Mouse (Mus musculus) testis, postnatal 14 days (tissue): ENCODE results near the gene Taar9.
"Not testable (repeated sequence)": the region's sequence is repeated elsewhere in the genome, so short reads cannot be mapped to it uniquely, and the experiment has no call there.

Source experiments
- DNase-seq: peaks from one replicate; pipeline ENCODE4 v3.0.0; 2021; ENCODE audit warnings: low spot score

Taar9 gene

DNA sequence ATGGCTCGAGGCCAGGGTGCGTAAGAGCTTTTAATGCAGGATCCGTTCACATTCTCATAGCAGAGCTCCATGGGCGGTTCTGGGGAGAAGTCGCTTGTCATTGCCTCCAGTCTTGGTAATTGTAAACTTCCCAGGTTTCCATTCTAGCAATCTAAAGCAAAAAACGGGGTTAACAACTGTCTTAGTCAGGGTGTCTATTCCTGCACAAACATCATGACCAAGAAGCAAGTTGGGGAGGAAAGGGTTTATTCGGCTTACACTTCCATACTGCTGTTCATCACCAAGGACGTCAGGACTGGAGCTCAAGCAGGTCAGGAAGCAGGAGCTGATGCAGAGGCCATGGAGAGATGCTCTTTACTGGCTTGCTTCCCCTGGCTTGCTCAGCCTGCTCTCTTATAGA is at the start of gene Taar9:
Gene Taar9, minus strand, starts transcription at position 101 of the 400 bp plus-strand sequence.
- DNase-seq: not testable (repeated sequence)

DNA sequence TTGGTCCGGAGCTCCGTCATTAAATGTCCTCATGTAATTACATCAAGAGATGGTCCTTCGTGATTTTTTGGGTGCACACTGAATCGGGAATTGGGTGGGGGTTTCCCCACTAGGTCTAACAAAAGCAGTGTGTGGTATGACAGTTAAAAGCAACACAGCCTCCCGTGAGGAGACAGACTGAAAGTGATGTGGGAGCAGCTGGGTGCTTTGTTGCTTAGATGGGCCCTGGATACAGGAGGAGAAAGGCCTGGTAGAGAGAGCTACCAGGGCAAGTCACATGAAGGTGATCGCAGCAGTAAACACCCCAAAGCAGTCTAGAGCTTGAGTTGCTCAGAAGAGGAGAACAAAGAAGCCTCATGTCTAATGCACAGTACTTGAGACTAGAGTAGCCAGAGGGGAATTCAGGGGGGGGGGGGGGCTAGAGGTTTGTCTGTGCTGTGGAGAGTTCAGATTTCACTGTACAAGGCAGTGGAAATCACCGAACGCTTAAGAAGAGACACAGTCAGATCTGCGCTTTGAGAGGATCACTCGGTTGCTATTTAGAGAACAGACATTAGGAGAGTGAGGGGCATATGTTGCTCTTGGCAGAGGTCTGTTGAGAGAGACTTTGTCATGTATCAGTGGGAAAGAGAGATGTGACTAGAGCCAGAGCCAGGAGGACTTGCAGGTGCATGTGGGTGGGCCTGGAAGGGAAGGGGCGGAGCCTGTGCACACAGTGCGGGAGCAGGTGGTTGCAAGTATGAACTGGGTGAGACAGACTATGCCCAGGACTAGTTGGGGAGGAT is 49.3 kb upstream of the Taar9 start:
- DNase-seq: no peak

DNA sequence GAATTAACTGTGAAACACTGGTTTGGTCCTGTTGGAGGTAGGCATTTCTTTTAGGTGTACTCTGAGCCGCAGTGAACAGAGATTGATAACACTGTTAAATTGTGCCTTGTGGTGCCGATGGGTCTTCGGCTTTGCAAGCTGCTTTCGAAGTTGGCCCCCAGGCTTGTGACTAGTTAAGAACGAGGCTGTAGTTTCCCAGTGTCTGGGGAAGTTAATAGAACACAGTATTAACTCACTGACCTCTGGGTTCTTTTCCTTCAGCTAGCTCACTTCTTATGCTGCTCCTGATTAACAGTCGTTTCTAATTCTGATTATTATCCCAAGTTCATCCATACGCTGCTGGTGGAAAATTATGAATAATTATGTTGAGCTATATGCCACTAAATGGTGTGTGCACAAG is 40.8 kb upstream of the Taar9 start:
- no peak for DNase-seq

DNA sequence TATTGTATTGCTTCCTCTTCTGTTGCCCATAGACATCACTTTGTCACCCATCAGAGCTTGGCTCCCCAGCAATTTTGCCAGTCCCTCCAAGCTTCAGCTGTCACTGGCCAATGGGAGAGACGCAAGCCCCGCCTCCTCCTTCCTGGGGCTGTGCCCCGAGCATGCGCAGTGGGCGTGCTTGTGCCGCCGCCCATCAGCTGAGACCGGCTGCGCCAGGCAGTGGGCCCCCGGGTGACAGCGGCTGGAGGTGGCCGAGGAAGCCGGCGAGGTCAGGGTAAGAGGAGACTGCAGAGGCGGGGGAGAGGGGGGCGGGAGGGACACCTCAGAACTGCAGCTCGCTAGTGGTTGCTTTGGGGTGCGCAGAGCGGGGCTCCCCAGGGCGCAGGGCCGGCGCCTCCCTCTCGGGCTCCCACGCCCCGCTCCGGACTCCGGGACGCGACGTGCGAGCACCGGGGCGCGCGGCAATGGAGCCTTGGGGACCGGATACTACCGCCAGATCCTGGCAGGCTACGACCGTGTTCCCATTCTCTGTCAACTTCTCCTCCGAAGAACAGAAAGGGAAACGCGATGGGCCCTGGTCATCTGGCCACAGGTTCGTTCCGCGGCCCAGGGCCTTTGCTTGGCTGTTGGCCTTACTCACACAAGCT is 39.9 kb upstream of the Taar9 start, which contains the start of gene Stx7:
Gene Stx7, plus strand, starts transcription at position 168 of the 647 bp plus-strand sequence.
- DNase-seq: peak; percentile 86

DNA sequence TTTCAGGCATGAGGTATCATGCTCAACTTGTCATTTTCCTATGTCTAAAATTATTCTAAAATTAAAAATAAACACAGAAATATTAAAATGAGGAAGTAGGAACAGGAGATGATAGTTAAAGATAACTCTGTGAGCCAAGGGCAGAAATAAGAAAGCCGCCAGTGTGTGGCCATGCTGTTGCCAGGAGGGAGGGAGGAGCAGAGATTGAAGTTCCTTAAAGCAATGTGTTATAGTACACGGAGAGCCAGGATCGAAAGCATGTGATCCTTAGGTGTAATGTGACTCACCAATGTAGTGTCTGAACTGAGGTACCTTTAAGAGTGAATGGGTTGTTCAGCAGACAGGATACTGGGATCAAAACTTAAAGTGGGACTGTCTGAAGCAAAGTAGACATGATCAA is 33.4 kb upstream of the Taar9 start:
- DNase-seq: no peak

GRCm38 (mm10) chr10:24138623-24139261 is 29.4 kb upstream of the Taar9 start:
- no peak for DNase-seq

DNA sequence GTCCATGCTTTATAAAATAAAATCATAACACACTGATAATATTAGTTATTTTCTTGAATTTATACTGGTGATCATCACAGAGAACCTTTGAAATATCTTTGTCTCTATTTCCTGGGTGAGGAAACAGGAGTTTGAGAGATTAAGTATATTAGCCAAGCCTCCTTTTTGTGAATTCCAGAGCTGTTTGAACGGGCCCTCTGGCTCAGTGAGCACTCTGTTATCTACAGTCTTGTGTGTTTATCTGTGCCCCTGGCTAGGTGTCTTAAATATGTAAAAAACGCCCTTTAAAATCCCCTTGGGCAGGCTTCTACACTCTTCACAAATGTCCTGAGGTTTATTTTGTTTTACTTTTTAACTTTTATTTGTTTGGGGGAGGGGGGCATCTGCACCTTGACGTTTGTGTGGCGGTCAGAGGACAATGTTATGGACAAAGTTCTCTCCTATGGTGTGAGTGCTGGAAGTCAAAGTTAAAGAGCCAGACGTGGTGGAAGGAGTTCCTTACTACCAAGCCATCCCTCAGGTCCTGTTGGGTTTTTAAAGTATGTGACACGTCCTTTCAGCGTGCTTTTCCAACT is 24.8 kb upstream of the Taar9 start:
- DNase-seq: no peak

DNA sequence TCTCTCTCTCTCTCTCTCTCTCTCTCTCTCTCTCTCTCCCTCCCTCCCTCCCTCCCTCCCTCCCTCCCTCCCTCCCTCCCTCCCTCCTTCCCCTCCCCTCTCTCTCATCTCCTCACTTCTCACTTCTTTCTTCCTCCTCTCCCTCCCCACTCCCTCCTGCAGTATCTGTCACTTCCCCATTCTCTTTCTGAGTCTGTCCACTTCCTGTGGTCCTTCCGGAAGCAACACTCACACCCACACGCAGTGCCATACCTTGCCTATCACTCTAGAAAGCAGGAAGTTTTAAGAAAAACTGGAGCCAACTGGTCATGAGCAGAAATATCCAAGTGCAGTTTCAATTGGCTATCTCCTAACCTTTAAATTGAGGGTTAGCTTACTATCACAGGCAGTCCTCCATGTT is 23.8 kb upstream of the Taar9 start:
- DNase-seq: no peak

DNA sequence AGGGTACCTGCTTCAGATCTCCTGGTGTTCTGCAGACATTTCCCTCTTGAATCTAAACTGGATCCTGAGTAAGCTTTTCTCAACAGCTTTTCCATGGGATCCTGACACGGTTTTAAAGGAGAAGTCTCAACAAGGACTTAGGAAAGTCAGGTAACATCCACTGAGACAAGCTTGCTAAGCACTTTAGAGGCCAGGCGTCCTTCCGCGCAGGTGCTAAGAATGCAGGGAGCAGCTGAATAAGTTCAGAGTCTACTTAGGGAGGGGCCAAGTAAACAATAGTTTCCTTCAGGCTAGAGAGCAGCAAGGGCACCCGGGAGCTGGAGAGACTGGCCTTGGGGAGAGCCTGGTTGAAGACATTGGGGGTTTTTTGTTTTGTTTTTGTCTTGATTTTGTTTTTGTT is 22.9 kb upstream of the Taar9 start:
- peak; percentile 53 for DNase-seq

GRCm38 (mm10) chr10:24131451-24132262 is 22.3 kb upstream of the Taar9 start:
- DNase-seq: peak; percentile 52

DNA sequence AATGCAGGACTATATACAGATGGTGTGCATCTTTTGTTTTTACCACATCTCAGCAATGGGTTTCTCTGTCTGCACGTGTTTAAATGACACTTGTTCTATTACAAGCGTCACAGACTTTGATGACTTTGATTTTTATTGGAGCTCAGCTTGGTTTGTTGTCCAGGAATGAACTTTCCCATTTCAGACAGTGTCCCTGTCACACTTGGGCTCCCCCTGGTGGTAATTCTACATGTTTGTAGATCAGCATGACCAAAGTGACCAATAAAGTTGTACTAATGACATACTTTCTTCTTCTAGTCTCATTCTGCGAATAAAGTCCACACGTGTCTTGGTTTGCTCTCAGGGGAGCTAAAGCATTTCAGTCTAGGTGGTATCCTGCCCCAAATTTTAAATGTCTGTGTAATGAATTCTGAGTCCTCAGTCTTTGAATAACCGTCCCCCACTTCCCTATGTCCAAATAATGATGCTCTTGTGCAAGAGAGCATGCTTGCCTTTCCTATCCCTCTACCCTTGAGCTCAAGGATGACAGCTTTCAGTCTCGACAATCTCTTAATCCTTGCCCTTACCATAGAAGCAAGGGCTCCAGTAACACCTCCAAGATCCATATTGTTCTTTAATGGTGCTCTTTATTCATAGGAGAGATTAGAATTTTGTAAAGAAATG is 1.9 kb upstream of the Taar9 start:
- DNase-seq: no peak

- DNase-seq: no peak
These were observed 1.1 kb downstream of the Taar9 start for GRCm38 (mm10) chr10:24108236-24108635.

DNA sequence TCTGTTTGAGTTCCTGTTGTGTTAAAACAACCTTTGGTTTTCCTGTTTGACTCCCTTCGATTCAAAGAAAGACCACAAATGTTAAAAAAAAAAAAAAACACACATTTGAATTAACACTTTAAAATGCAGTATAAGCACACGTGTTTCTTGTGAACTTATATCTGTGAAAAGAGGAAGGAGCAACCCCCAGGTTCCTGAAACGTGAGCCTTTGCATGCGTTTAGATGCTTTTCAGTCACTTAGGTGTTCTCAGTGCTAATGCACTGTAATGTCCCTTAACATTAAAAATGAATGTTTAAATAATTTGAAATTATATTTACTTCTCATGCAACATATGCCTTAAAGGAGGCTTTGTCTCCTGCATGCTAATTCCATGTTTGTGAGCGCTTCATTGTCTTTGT is 1.6 kb downstream of the Taar9 start:
- DNase-seq: no peak

DNA sequence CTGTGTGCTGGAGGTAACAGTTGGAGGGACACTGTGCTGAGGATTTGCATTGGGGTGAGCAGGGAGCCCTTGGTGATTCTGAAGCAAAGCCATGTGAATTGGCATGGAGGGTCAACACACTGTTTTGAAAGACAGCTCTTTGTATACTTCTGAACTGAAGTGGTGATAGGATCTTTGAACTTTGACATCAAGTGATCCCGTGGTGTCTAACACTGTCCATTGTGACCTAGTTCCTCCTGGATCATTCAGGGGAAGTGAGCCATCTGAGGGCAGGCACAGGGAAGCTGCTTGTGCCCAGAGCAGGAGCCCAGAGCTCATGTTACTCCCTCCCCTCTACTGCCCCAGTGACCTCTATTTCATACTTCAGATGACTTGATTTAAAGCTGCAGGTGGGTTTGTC is 6.0 kb downstream of the Taar9 start:
- not testable (repeated sequence) for DNase-seq

- DNase-seq: not testable (repeated sequence)
These were observed 7.5 kb downstream of the Taar9 start, which contains the start of gene Taar8c for GRCm38 (mm10) chr10:24101812-24102211. TSS of gene Taar8c (minus strand) at chr10:24101912.

- not testable (repeated sequence) for DNase-seq
These were observed 12.3 kb downstream of the Taar9 start for GRCm38 (mm10) chr10:24097010-24097409.

DNA sequence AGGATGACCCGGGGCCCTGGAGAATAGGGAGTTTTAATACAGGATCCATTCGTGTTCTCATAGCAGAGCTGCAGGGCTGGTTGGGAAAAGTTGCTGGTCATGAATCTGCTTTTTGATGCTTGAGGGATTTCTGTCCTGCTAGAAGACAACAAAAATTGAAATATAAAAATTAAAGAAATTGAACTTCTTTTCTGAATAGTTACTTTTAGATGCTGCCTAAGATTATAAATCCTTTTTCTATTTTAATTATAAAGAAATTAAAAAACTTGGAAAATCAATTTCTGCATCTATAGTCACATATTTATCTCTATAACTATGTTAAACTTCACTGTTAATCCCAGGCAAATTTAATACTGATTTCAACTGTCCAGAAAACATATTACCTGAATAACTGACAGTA is 17.1 kb downstream of the Taar9 start, which contains the start of gene Taar8b:
Gene Taar8b, minus strand, starts transcription at position 101 of the 400 bp plus-strand sequence.
- no peak for DNase-seq

DNA sequence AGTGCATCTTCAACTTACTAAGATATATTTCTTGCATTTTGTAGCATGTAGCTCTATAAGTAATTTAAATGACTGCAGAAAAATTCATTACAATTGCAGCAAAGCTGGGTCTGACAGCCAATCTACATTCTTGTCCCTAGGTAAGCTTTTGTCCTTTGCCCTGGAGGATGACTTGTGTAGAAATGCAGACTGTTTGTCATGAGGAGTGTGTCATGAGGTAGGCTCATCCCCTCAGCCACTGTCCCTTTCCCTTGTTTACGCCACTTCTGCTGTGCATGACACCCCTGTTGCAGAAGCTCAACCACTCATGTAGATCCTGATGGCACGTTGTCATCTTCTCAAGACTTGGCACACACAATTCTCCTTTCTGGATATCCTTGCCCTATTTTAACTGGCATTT is 22.2 kb downstream of the Taar9 start:
- DNase-seq: no peak

DNA sequence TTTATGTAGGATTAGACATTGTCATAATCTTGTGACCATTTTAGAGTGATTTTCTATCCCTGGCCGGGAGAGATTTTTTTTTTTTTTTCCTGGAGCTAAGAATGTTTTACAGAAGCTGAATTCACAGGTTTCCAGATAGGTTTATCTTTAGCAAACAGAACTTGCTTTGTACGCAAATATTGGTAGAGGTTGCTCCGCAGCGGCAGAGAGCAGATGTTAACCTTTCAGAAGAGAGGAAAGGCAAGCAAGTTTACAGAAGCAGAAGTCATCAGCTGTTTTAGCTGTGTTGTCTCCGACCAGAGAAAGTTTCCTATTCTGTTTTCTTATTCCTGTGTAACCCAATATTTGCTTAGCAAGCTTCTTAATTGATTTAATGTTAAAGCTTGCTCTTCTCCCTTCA is 22.8 kb downstream of the Taar9 start:
- no peak for DNase-seq

DNA sequence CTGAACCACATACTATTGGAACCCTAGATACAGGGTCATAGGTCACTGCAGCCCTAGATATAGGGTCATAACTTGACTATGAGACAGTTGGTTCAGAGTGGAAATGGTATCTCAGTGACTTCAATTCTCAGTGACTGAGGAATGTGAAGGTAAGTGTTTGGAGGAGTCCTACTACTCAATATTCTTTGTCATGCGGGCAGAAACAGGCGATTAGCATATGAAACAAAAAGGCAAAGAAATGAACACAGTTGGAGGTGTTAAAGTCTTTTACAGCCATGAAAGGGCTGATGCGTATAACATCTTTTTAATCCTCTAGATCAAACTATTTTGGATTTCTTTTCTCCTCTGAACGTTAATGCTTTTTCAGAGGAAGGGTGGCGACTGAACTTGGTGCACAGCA is 23.4 kb downstream of the Taar9 start:
- no peak for DNase-seq

DNA sequence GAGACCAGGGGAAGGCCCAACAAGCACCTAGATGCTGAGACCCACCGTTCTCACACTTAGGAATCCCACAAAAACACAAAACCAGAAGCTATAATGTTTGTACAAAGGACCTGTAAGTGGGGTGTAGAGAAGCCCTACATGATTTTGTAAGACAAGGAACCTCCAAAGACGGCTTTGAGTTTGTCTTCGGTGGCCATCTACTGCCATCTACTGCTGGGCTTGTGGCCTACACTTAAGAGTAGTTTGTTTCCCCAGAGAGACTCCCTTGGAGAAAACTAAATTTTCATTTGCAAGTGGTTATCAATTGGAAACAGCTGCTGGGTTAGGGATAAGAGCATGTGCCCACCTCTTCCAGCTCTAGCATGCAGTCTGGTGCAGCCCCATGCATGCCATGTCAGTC is 29.2 kb downstream of the Taar9 start:
- DNase-seq: no peak
